ENCODE assay signal across 25 mouse cellular contexts in genomic region chr8:67310494-67310893, GRCm38 (mm10).
DNase-seq lines count a peak whose midpoint lies in the region; ATAC-seq lines count a peak whose summit lies in the region.
"Had no signal": no experiment of that assay in that cellular context is flagged by ENCODE, and none has a peak within 500 bp of the region (broad histone marks: within the 10 kb centered on the region; RNA-seq: fewer than 3 reads in every experiment).

No protein-coding gene starts in this region.

- H3K27me3 ChIP-seq in hindbrain, embryonic 11.5 days (ENCODE audit: control insufficient read depth, insufficient read depth, low read length) = no peaks in the 10 kb centered on the region
- no peaks in the 10 kb centered on the region for H3K27me3 ChIP-seq in hindbrain, embryonic 16.5 days (replicated peaks; ENCODE audit: control insufficient read depth, insufficient read depth, low read length)
- H3K27me3 ChIP-seq in midbrain, embryonic 13.5 days = no peaks in the 10 kb centered on the region
- no peaks in the 10 kb centered on the region for H3K27me3 ChIP-seq in midbrain, embryonic 11.5 days (ENCODE audit: control insufficient read depth, insufficient read depth, low read length)
- no peaks in the 10 kb centered on the region for H3K27me3 ChIP-seq in midbrain, embryonic 16.5 days (ENCODE audit: control insufficient read depth, insufficient read depth, low read depth, low read length)
- H3K27me3 ChIP-seq: CH12.LX; embryonic facial prominence, embryonic 15.5 days; forebrain, embryonic 12.5 days; heart, embryonic 13.5 days; limb, embryonic 12.5 days; liver, embryonic 15.5 days; lung, embryonic 15.5 days had no signal

- H3K9ac ChIP-seq in hindbrain, embryonic 11.5 days (ENCODE audit: low read depth, low read length) = no peak overlapping the region
- no peak overlapping the region for H3K9ac ChIP-seq in hindbrain, embryonic 16.5 days (ENCODE audit: low read depth, low read length)
- H3K9ac ChIP-seq in midbrain, embryonic 13.5 days (replicated peaks) = no peak overlapping the region
- no peak overlapping the region for H3K9ac ChIP-seq in midbrain, embryonic 11.5 days (ENCODE audit: low read length)
- H3K9ac ChIP-seq in midbrain, embryonic 16.5 days (ENCODE audit: low read depth, low read length) = no peak overlapping the region
- H3K9ac ChIP-seq: embryonic facial prominence, embryonic 15.5 days; forebrain, embryonic 12.5 days; forebrain, postnatal 0 days; heart, embryonic 13.5 days; limb, embryonic 12.5 days; liver, embryonic 15.5 days; lung, embryonic 15.5 days had no signal

- 84% methylated on average over 1 of the region's 1 CpGs for WGBS in hindbrain, embryonic 11.5 days
- WGBS in hindbrain, embryonic 16.5 days = 63% methylated on average over 1 of the region's 1 CpGs
- WGBS in midbrain, embryonic 13.5 days = 62% methylated on average over 1 of the region's 1 CpGs
- 84% methylated on average over 1 of the region's 1 CpGs for WGBS in midbrain, embryonic 11.5 days
- 79% methylated on average over 1 of the region's 1 CpGs for WGBS in midbrain, embryonic 16.5 days

- H3K4me1 ChIP-seq in hindbrain, embryonic 11.5 days (replicated peaks; ENCODE audit: control insufficient read depth, insufficient read depth, low read length) = no peaks in the 10 kb centered on the region
- no peaks in the 10 kb centered on the region for H3K4me1 ChIP-seq in hindbrain, embryonic 16.5 days (ENCODE audit: control insufficient read depth, insufficient read depth, low read depth, low read length)
- no peaks in the 10 kb centered on the region for H3K4me1 ChIP-seq in midbrain, embryonic 13.5 days (replicated peaks)
- H3K4me1 ChIP-seq in midbrain, embryonic 11.5 days (ENCODE audit: control insufficient read depth, insufficient read depth, low read length) = no peaks in the 10 kb centered on the region
- no peaks in the 10 kb centered on the region for H3K4me1 ChIP-seq in midbrain, embryonic 16.5 days (ENCODE audit: control insufficient read depth, insufficient read depth, low read length)
- H3K4me1 ChIP-seq: embryonic facial prominence, embryonic 10.5 days; embryonic facial prominence, embryonic 15.5 days; forebrain, embryonic 12.5 days; heart, embryonic 13.5 days; limb, embryonic 12.5 days; liver, embryonic 15.5 days; lung, embryonic 15.5 days had no signal

- no peak overlapping the region for H3K4me3 ChIP-seq in hindbrain, embryonic 11.5 days (ENCODE audit: low read depth, low read length)
- no peak overlapping the region for H3K4me3 ChIP-seq in hindbrain, embryonic 16.5 days (ENCODE audit: low read length)
- H3K4me3 ChIP-seq in midbrain, embryonic 13.5 days (replicated peaks) = no peak overlapping the region
- H3K4me3 ChIP-seq in midbrain, embryonic 11.5 days (ENCODE audit: low read depth, low read length) = no peak overlapping the region
- no peak overlapping the region for H3K4me3 ChIP-seq in midbrain, embryonic 16.5 days (ENCODE audit: low read depth, low read length)
- H3K4me3 ChIP-seq: embryonic facial prominence, embryonic 10.5 days; embryonic facial prominence, embryonic 15.5 days; forebrain, embryonic 12.5 days; heart, embryonic 13.5 days; limb, embryonic 12.5 days; liver, embryonic 15.5 days; lung, embryonic 15.5 days had no signal

- no peak for DNase-seq in hindbrain, embryonic 11.5 days (ENCODE audit: low spot score)
- DNase-seq in midbrain, embryonic 11.5 days (ENCODE audit: low spot score, missing footprints) = no peak
- no peak for DNase-seq in left cerebral cortex, adult 11 months (ENCODE audit: low spot score)
- no peak for DNase-seq in spleen, postnatal 10 days (ENCODE audit: low spot score in 2 of 2)
- DNase-seq: adrenal gland, adult 8-10 months; cerebellum, adult 8-10 months; cerebellum, postnatal 25 days; forebrain, postnatal 0 days; heart, postnatal 10 days; kidney, adult 8-10 months; kidney, postnatal 4 days; right cerebral cortex, postnatal 25 days; thymus, postnatal 14 days had no signal

- no peaks in the 10 kb centered on the region for H3K36me3 ChIP-seq in hindbrain, embryonic 11.5 days (ENCODE audit: control insufficient read depth, insufficient read depth, low read length)
- no peaks in the 10 kb centered on the region for H3K36me3 ChIP-seq in hindbrain, embryonic 16.5 days (ENCODE audit: control insufficient read depth, insufficient read depth, low read length)
- H3K36me3 ChIP-seq in midbrain, embryonic 13.5 days = no peaks in the 10 kb centered on the region
- H3K36me3 ChIP-seq in midbrain, embryonic 11.5 days (ENCODE audit: control insufficient read depth, insufficient read depth, low read length) = no peaks in the 10 kb centered on the region
- H3K36me3 ChIP-seq in midbrain, embryonic 16.5 days (ENCODE audit: control insufficient read depth, insufficient read depth, low read length) = no peaks in the 10 kb centered on the region
- H3K36me3 ChIP-seq: embryonic facial prominence, embryonic 10.5 days; embryonic facial prominence, embryonic 15.5 days; forebrain, embryonic 12.5 days; heart, embryonic 13.5 days; limb, embryonic 12.5 days; liver, embryonic 15.5 days; lung, embryonic 15.5 days had no signal

- no peaks in the 10 kb centered on the region for H3K9me3 ChIP-seq in hindbrain, embryonic 11.5 days (ENCODE audit: control insufficient read depth, low read length)
- H3K9me3 ChIP-seq in hindbrain, embryonic 16.5 days (ENCODE audit: control insufficient read depth, low read length) = no peaks in the 10 kb centered on the region
- no peaks in the 10 kb centered on the region for H3K9me3 ChIP-seq in midbrain, embryonic 13.5 days
- H3K9me3 ChIP-seq in midbrain, embryonic 11.5 days (ENCODE audit: control insufficient read depth, low read length) = no peaks in the 10 kb centered on the region
- no peaks in the 10 kb centered on the region for H3K9me3 ChIP-seq in midbrain, embryonic 16.5 days (replicated peaks; ENCODE audit: control insufficient read depth, low read length, poor library complexity, severe bottlenecking)
- H3K9me3 ChIP-seq: embryonic facial prominence, embryonic 10.5 days; embryonic facial prominence, embryonic 15.5 days; forebrain, embryonic 12.5 days; heart, embryonic 13.5 days; limb, embryonic 12.5 days; liver, embryonic 15.5 days; lung, embryonic 15.5 days had no signal

- H3K4me2 ChIP-seq in hindbrain, embryonic 11.5 days (replicated peaks; ENCODE audit: low read depth, low read length) = no peak overlapping the region
- H3K4me2 ChIP-seq in hindbrain, embryonic 16.5 days (ENCODE audit: low read length) = no peak overlapping the region
- H3K4me2 ChIP-seq in midbrain, embryonic 13.5 days (replicated peaks) = no peak overlapping the region
- H3K4me2 ChIP-seq in midbrain, embryonic 11.5 days = no peak overlapping the region
- H3K4me2 ChIP-seq in midbrain, embryonic 16.5 days (ENCODE audit: low read length) = no peak overlapping the region
- H3K4me2 ChIP-seq: embryonic facial prominence, embryonic 15.5 days; forebrain, embryonic 12.5 days; heart, embryonic 13.5 days; limb, embryonic 12.5 days; liver, embryonic 15.5 days; lung, embryonic 15.5 days had no signal

- H3K27ac ChIP-seq in hindbrain, embryonic 11.5 days (ENCODE audit: low read depth, low read length) = no peak overlapping the region
- no peak overlapping the region for H3K27ac ChIP-seq in hindbrain, embryonic 16.5 days (ENCODE audit: low read depth, low read length)
- no peak overlapping the region for H3K27ac ChIP-seq in midbrain, embryonic 13.5 days
- no peak overlapping the region for H3K27ac ChIP-seq in midbrain, embryonic 11.5 days (ENCODE audit: low read depth, low read length)
- no peak overlapping the region for H3K27ac ChIP-seq in midbrain, embryonic 16.5 days (ENCODE audit: low read length)
- H3K27ac ChIP-seq: embryonic facial prominence, embryonic 10.5 days; embryonic facial prominence, embryonic 15.5 days; forebrain, embryonic 12.5 days; heart, embryonic 13.5 days; kidney, postnatal 0 days; limb, embryonic 12.5 days; liver, embryonic 15.5 days; lung, embryonic 15.5 days had no signal

- ATAC-seq in hindbrain, embryonic 11.5 days (ENCODE audit: low FRiP score) = 0 out of 2 replicates have a peak, but pooled peaks have one; percentile 25
- ATAC-seq in hindbrain, embryonic 16.5 days = no peak
- peak; percentile 89 for ATAC-seq in midbrain, embryonic 13.5 days
- ATAC-seq in midbrain, embryonic 11.5 days (ENCODE audit: low FRiP score) = no peak
- ATAC-seq in midbrain, embryonic 16.5 days = peak; percentile 73
- ATAC-seq: forebrain, postnatal 0 days had no signal

Comparison
In these comparisons a context has a peak if more than half of its experiments do, and no peak if none do; other contexts are left out.
1. ATAC-seq: peak in hindbrain, embryonic 11.5 days (single experiment), midbrain, embryonic 13.5 days (single experiment) and midbrain, embryonic 16.5 days (single experiment); none in hindbrain, embryonic 16.5 days (single experiment) and midbrain, embryonic 11.5 days (single experiment).